Mouse (Mus musculus): ENCODE measurements around the gene Tssk2.
A peak's percentile ranks its signal among the peaks of the same experiment; 100 is the strongest.

Tssk2 gene

DNA sequence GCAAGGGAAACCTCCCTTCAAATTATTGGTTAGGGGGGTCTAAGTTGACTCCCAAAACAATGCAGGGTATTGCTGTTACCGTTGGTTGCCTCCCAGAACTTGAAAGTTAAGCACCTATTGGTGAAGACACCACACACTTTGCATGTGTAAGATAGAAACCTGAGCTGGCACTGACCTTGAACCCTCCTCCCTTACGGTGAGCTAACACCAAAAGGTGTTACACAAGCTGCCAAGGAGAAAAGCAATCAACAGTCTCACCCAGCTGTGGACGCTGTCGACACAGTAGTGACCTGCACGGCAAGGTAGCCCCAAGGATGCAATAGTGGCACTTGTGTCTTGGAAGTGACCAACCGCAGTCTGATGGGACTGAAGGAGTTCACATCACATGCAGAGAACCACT lies 14.3 kb upstream of the Tssk2 start:
- Histone ChIP-seq H3K36me3 (ENCODE audit: control insufficient read depth, insufficient read depth, low read length, poor library complexity, severe bottlenecking) (peaks cover 5% of the 10 kb centered on the region; the same call in 1 of the 2 replicates), H3K27me3 (ENCODE audit: control insufficient read depth, insufficient read depth, low read length, poor library complexity, severe bottlenecking) (no peaks in the 10 kb centered on the region)
- no peak for DNase-seq (ENCODE audit: low read depth, low spot score)

DNA sequence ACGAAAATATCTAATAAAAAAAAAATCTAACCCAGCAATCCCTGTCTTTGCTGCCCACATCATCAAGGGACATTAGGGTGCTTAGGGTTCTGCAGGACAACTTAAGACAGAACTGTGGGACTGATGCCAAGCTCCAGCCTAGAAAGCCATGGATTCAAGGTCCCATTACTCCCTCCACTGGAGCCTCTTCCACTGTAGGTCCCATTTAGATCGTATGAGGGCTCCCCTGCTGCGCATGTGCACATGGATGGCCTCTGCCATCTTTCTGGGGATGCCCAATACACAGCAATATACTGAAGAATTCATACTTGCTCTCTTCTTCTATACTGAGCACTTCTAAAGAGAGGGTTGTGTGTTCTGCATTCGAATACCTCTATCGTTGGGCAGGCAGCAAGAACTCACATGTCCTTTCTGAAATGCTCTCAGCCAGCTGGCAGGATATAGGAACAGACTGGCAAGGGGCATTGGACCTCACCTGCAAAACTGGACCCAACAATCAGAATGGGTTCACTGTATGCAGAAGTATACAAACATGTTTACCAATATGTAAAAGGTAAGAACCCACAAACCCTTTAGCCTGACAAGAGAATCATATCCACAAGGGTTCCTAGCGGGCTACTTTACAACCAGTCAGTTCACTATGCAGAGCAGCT lies 8.6 kb upstream of the Tssk2 start:
- H3K27me3 ChIP-seq (ENCODE audit: control insufficient read depth, insufficient read depth, low read length, poor library complexity, severe bottlenecking), result no peaks in the 10 kb centered on the region
- no peak for DNase-seq (ENCODE audit: low read depth, low spot score)
- peaks cover 5% of the 10 kb centered on the region; the same call in 1 of the 2 replicates for H3K36me3 ChIP-seq (ENCODE audit: control insufficient read depth, insufficient read depth, low read length, poor library complexity, severe bottlenecking)

DNA sequence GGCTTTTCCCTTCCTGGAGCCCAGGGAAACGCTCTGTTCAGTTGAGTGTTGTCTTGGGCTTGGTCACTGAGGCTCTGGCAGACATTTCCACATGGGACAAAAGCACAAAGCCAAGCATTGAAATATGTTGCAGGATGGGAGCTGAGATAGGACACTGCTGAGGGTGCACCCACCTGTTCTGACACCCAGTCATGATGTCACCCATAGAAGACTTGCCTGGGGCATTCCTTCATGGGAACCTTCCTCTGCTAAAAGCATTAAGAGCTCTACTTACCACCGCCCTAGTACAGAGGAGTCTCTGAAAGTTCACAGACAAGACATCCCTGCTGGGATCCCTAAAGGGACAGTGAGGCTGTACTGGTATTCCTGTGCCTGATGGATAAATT lies 8.1 kb upstream of the Tssk2 start:
- DNase-seq (ENCODE audit: low read depth, low spot score), result no peak
- Histone ChIP-seq H3K36me3 (ENCODE audit: control insufficient read depth, insufficient read depth, low read length, poor library complexity, severe bottlenecking) (peaks cover 5% of the 10 kb centered on the region; the same call in 1 of the 2 replicates), H3K27me3 (ENCODE audit: control insufficient read depth, insufficient read depth, low read length, poor library complexity, severe bottlenecking) (no peaks in the 10 kb centered on the region)

DNA sequence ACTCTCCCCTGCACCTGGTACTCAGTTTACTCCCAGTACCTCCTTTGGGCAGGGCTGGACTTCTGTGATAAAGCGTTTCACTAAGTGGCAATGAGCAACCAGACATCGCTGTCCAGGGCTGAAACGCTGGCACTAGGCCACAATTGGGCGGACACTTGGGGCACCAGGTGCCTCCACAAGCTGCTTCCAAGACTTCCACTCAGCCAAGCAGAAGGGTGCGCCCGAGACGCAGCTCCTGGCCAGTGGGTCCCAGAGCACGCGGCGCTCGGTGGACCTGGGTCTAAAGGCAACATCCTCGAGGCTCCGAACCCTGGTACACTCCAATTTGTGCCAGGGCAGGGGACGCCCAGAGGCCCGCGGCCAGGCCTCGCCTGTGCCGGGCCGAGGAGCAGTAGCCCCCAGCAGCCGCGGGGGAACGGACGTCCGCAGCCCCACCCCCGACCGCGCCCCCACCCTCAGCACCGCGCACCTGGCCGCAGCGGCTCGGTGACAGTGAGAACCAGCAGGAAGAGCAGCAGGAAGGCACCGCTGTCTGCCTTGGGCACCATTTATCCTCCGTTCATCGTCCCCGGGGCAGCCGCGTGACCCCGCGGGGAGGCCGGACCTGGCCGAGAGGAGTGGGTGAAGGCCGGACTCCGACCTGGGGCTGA lies 7.4 kb upstream of the Tssk2 start:
- H3K36me3 ChIP-seq (ENCODE audit: control insufficient read depth, insufficient read depth, low read length, poor library complexity, severe bottlenecking), result no peaks in the 10 kb centered on the region; the same call in 1 of the 2 replicates
- DNase-seq (ENCODE audit: low read depth, low spot score), result no peak

DNA sequence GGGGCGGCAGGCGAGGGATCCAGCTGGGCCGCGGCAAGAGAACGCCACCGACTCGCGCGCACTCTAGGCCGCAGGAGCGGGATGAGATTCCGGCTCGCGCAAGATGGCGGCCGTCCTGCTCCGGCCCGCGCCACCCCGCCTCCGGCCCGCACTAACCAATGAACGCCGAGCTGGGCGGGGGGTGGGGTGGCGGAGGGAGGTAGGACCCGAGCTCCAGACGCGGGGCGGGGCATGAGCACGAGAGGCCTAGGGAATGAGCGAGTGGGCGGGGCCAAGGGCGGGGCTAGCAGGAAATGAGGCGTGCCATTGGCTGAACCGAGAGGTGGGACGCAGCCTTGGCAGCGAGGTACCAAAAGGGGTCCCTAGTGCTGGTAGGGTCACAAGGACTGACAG lies 6.9 kb upstream of the Tssk2 start, which contains the start of gene Gm20518:
Gm20518 (minus strand) TSS at position 105 of the 393 bp plus-strand sequence.
- H3K27me3 ChIP-seq (ENCODE audit: control insufficient read depth, insufficient read depth, low read length, poor library complexity, severe bottlenecking), result no peaks in the 10 kb centered on the region
- no peaks in the 10 kb centered on the region; the same call in 1 of the 2 replicates for H3K36me3 ChIP-seq (ENCODE audit: control insufficient read depth, insufficient read depth, low read length, poor library complexity, severe bottlenecking)
- peak; percentile 97 for DNase-seq (ENCODE audit: low read depth, low spot score)

More for the DNA sequence above, 7.4 kb upstream of the Tssk2 start:
- H3K27me3 ChIP-seq (ENCODE audit: control insufficient read depth, insufficient read depth, low read length, poor library complexity, severe bottlenecking), result no peaks in the 10 kb centered on the region

DNA sequence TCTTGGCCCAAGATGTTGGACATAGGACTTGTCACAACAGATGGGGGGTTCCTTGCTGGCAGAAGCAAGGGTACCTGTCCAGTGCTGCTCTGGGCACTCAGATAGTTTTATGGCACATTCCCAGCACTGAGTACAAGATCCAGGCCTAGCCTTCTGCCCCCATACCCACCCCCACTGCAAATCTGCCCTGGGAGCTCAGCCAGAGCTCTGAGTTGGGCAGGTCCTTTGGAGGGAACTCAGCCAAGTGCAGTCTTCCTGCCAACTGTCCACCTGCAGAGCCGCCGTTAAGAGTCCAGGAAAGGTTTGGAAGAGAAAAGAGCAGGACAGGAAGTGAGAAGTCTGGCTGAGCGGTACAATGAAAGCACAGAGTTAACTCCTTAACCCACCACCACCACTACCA lies 5.8 kb upstream of the Tssk2 start:
- DNase-seq (ENCODE audit: low read depth, low spot score), result no peak
- no peaks in the 10 kb centered on the region for H3K27me3 ChIP-seq (ENCODE audit: control insufficient read depth, insufficient read depth, low read length, poor library complexity, severe bottlenecking)
- H3K36me3 ChIP-seq (ENCODE audit: control insufficient read depth, insufficient read depth, low read length, poor library complexity, severe bottlenecking), result no peaks in the 10 kb centered on the region; the same call in 1 of the 2 replicates

DNA sequence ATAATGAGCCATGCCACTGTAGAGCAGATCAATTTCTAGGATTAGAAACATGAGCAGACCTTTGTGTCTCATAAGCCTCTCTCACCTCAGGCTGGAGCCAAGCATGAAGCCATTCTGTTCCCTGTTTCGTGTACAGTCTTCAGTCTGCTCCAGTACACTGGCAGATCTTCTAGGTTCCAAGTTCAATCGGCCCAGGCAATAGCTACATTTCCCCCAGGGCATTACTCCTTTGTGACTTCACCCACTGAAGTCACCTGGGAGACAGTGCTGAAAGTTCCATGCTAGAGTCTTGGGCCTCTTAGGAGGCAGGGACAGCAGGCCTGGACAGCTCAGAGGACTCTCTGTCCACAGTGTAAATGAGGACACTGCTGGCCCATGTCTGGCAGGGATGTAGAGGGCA lies 4.5 kb upstream of the Tssk2 start, which contains the start of gene Tssk1:
Tssk1 (plus strand) TSS at position 301 of the 400 bp plus-strand sequence.
- no peaks in the 10 kb centered on the region; the same call in 1 of the 2 replicates for H3K36me3 ChIP-seq (ENCODE audit: control insufficient read depth, insufficient read depth, low read length, poor library complexity, severe bottlenecking)
- H3K27me3 ChIP-seq (ENCODE audit: control insufficient read depth, insufficient read depth, low read length, poor library complexity, severe bottlenecking), result no peaks in the 10 kb centered on the region
- DNase-seq (ENCODE audit: low read depth, low spot score), result no peak

DNA sequence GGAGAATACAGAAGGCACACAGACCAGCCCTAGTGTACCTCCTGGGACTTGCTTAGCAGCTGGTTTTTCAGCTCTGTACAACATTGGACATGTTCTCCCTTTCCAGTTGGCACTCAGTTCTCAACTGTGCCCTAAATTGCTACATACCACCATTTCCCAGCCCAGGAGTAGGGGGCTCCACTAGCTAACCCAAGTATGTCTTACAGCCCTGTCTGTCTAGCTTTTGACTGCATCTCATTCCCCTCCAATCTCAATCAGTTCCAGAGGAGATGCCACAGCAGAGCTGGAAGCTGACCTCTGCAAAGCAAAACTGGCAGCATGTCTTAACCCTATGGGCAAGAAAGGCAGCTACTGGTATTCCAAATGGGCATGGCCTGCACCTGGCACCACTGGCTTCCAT lies 2.3 kb upstream of the Tssk2 start:
- Histone ChIP-seq H3K36me3 (ENCODE audit: control insufficient read depth, insufficient read depth, low read length, poor library complexity, severe bottlenecking) (no peaks in the 10 kb centered on the region; the same call in 1 of the 2 replicates), H3K27me3 (ENCODE audit: control insufficient read depth, insufficient read depth, low read length, poor library complexity, severe bottlenecking) (no peaks in the 10 kb centered on the region)
- no peak for DNase-seq (ENCODE audit: low read depth, low spot score)

DNA sequence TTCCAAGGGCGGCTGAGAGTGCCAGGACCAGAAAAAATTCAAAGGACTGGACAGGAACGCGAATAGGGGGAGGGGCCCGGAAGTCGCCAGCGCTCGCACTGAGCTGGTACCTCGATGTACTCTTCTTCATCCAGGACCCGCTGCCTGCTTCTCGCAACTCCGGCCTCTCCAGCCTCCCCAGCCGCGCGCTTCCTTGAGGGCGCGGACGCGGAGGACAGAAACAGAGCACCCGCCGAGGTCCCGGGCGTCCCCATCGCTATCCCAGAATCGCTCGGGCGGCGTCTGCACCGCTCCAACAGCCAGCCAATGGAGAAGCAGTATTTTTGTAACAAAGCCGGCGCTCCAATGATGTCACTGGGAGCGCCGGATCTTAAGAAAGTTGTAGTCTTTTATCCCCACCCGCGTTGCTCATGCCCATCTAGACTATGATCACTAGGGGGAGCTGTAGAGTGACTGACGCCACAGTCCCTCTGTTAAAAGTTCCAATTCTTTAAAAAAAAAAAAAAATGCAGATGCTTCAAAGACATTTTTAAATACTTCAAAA lies 12.7 kb downstream of the Tssk2 start, which contains the start of gene Ess2:
Ess2 (minus strand) TSS at position 297 of the 544 bp plus-strand sequence.
- no peaks in the 10 kb centered on the region; the same call in 1 of the 2 replicates for H3K27me3 ChIP-seq (ENCODE audit: control insufficient read depth, insufficient read depth, low read length, poor library complexity, severe bottlenecking)
- DNase-seq (ENCODE audit: low read depth, low spot score), result peak; percentile 96
- H3K36me3 ChIP-seq (ENCODE audit: control insufficient read depth, insufficient read depth, low read length, poor library complexity, severe bottlenecking), result peaks cover 4% of the 10 kb centered on the region; the same call in 1 of the 2 replicates

DNA sequence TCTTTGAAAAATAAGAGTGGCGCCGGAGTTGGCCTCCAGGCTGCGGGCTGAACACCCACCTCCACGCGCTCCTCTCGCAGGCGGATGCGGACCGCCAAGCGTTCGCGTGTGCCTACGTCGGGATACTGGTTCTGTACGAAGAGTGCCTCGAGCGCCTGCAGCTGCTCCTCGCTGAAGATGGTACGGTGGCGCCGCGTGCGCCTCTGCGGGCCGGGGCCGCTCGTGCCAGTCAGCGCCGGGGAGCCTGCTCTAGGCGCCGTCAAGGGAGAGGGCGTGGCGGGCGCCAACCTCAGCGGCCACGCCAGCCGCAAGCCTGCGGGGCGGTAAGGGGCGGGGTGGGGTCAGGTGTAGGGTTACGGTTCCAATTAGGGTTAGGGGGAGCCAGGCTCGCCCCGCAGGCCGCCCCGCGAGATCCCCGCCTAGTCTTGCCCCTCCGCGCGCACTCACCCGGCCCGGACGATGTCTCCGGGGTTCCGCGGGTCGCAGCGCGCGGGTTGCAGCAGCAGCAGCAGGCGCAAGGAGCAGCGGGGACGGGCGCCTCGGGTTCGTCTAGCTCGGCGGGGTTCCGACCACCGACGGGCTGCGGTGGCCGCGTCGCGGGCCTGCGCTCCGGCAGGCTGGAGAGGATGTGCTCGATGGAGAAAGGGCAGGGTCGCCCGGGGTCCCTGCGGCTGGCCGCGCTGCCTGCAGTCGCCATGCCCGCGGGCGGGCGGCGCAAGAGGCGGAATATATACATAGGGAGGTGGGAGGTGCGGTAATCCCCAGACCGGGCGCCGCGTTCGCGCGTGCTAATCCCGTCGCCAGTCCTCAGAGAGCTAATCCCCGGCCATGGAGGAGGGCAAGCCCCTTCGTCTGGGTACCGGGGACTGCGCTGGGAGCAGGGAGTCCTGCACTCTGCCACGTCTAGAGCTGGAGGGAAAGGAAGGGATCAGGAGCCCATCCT lies 16.1 kb downstream of the Tssk2 start, which contains the start of gene Gsc2:
Gsc2 (minus strand) TSS at position 753 of the 943 bp plus-strand sequence.
- DNase-seq (ENCODE audit: low read depth, low spot score), result peak; percentile 34
- Histone ChIP-seq H3K36me3 (ENCODE audit: control insufficient read depth, insufficient read depth, low read length, poor library complexity, severe bottlenecking) (no peaks in the 10 kb centered on the region), H3K27me3 (ENCODE audit: control insufficient read depth, insufficient read depth, low read length, poor library complexity, severe bottlenecking) (no peaks in the 10 kb centered on the region; the same call in 1 of the 2 replicates)

DNA sequence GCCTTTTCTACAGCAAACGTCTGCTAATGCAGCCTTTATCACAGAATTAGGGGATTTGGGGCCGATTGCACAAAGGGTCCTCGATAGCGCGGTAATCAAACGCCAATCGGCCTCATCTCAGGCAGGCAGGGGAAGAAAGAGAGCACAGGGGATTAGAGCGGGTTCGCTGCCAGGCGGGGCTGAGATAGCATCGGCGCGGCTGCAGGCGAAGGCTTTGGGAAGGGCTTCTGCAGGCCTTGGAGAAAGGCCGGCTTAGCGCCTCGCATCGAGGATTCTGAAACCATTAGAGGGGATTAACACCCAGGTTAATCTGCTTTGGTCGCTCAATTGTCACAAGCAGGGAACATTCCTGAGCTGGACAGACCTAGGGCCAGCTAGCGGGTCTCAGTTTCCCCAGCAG lies 22.1 kb downstream of the Tssk2 start:
- H3K36me3 ChIP-seq (ENCODE audit: control insufficient read depth, insufficient read depth, low read length, poor library complexity, severe bottlenecking), result no peaks in the 10 kb centered on the region; the same call in 1 of the 2 replicates
- DNase-seq (ENCODE audit: low read depth, low spot score), result no peak
- H3K27me3 ChIP-seq (ENCODE audit: control insufficient read depth, insufficient read depth, low read length, poor library complexity, severe bottlenecking), result no peaks in the 10 kb centered on the region

DNA sequence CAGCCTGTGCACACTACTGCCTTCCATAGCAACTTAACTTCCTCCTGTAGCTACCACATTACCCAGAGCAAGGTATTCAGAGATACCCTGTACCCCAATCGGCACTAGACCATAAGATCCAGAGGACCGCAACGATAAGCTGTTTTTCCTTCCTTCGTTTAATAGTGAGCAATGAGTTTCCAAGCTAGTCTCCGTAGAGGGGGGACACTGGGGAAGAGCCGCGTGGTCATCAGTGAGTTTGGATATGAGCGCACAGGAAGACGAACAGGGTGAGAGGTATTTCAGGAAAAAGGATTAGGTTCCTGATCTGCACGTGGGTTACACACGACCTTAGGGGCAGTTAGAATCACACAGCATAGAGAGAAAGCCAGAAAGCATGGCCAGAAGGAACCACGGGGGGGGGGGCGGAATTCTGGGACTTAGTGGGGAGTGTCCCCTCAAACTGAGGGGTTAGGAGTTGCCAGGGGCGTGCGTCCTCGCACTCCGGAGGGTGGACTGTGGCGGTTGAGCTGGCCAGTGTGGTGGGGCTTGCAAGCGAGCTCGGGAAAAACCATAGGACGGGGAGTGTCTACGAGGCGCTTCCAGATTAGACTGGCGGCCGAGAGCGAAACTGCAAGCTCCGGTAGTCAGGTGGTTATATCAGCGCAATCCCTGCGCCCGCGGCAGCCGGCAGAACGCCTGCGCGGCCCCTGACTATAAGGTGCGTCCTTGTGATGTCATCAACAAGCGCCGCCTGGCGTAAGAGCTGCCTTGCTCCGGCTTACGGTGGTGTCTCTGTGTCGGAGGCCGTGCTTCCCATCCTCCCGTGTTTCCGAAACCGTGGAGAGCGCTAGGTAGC lies 23.1 kb downstream of the Tssk2 start:
- DNase-seq (ENCODE audit: low read depth, low spot score), result peak; percentile 97
- H3K36me3 ChIP-seq (ENCODE audit: control insufficient read depth, insufficient read depth, low read length, poor library complexity, severe bottlenecking), result peaks cover 2% of the 10 kb centered on the region; the same call in 1 of the 2 replicates
- no peaks in the 10 kb centered on the region for H3K27me3 ChIP-seq (ENCODE audit: control insufficient read depth, insufficient read depth, low read length, poor library complexity, severe bottlenecking)

DNA sequence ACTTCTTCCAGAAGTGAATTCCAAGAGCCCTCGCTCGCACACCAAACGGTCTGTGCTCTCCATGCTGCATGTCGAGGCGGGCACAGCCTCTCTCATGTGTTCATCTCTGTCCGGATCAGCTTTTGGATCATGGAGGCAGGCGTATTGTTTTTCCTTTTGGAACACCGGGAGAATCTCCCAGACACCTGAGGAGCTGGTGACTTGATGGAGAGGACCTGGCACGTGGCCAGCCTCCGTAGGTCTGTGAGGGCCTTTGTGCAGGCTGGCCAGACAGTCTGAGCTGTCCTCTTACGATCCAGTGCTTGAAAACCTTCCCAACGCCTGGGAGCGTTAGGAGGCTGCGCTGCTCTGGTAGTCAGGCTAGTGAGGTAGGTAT lies 23.7 kb downstream of the Tssk2 start:
- Histone ChIP-seq H3K27me3 (ENCODE audit: control insufficient read depth, insufficient read depth, low read length, poor library complexity, severe bottlenecking) (no peaks in the 10 kb centered on the region), H3K36me3 (ENCODE audit: control insufficient read depth, insufficient read depth, low read length, poor library complexity, severe bottlenecking) (peaks cover 2% of the 10 kb centered on the region; the same call in 1 of the 2 replicates)
- DNase-seq (ENCODE audit: low read depth, low spot score), result no peak
